Mouse (Mus musculus) forebrain, embryonic 13.5 days (tissue): Measurements from ENCODE around the gene Pde8b. TPM values are rescaled to one million over a fixed set of nuclear protein-coding genes. Genes with fewer than 3 reads are reported as not detected.

ENCODE experiments used
- polyA plus RNA-seq: library from polyadenylated mRNA; unstranded; fragments of >200 nt; fragmentation: Nextera tagmentation; extraction: Ambion mirVana; gene quantifications from 2 replicates; pipeline ENCODE4 v1.2.1, GENCODE M21; 2015

The Pde8b gene
- polyA plus RNA-seq, 1 experiment from 2014 or later, result 3.8 TPM

Other genes starting within 250 kb of the Pde8b start
- gene Zbed3, start 73.3 kb upstream of the Pde8b start, polyA plus RNA-seq, result 49.7 and 53.6 TPM in 2 replicates
- gene Aggf1, start 125.0 kb upstream of the Pde8b start, polyA plus RNA-seq, result 41.7 and 42.0 TPM in 2 replicates
- 0.37 TPM in 2 replicates for gene Crhbp, start 194.6 kb upstream of the Pde8b start, polyA plus RNA-seq
- gene S100z, start 228.4 kb upstream of the Pde8b start, polyA plus RNA-seq, result not detected in 2 replicates